Mouse (Mus musculus) CD8-positive naive resting alpha-beta T cell, adult 2 months (primary cell): ENCODE results near the gene Snap47.
A peak's percentile ranks its signal among the peaks of the same experiment; 100 is the strongest.

Experiments
- DNase-seq, 2 experiments: peaks; one replicate each; pipeline ENCODE4 v3.0.0; 2022; ENCODE audit warnings: low read depth in 2 of 2, low spot score in 2 of 2

The Snap47 gene

GRCm38 (mm10) chr11:59451086-59451485 is at the start of gene Snap47:
Gene Snap47, minus strand, starts transcription at chr11:59451186.
- DNase-seq = no peak

GRCm38 (mm10) chr11:59497747-59498146 is 46.8 kb upstream of the Snap47 start:
- DNase-seq = no peak

GRCm38 (mm10) chr11:59496672-59497310 is 45.8 kb upstream of the Snap47 start:
- DNase-seq = no peak

DNA sequence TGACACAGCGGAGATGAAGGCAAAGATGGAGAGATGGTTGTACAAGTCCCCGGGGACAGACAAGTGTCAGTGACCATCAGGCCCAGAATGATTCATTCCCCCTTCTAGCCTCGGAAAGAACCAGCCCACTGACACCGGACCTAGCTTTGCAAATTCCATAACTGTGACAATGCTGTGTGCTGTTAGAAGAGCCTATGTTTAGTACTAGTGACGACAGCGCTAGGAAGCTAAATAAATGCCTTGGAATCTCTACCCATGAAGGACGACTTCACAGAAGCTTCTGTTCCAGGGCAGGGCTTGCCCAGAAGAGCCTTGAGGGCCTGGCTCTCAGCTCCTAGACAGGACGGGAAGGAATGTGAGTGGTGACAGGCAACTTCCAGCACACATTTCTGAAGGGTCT is 35.2 kb upstream of the Snap47 start:
- DNase-seq = no peak

DNA sequence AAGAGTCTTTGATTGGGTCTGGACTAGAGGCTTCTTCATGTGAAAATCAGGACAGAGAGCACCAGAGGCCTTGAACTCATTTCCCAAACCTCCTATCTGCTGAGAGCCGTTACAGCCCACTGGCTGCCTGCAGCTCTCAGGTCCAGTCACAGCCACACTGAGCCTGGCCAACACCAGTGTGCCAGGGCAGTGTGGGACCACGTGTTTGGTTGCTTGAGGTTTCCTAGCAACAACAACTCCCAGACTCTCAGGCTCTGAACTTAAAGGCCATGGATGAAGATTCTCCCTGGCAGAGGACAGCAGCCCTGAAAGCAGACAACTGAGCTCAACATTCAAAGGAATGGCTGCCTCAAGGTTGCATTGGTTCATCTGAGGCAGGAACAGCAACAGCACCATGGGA is 34.7 kb upstream of the Snap47 start:
- DNase-seq = no peak

- DNase-seq = peak in 1 of 2 experiments; percentile 45
Measured at GRCm38 (mm10) chr11:59483212-59483611, 32.2 kb upstream of the Snap47 start.

DNA sequence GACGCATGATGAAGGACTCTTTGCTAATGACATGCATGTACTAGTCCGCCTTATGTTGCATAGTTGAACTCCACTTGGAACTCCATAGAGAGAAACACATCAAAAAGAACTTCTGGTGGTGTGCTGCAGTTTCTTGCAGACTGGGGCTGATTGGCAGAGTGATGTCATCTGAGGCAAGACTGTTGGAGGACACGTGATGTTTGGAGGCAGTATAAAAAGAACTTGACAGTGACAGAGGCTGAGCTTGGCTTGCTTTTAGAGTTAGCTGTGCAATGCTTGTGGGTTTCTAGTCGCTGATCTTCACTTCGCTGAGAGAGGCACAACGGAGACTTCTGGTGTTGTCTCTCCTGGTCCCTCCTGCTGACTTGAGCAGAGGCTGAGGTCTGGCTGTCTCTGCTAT is 26.3 kb upstream of the Snap47 start:
- DNase-seq = no peak

GRCm38 (mm10) chr11:59472326-59472677 is 21.3 kb upstream of the Snap47 start, which contains the start of gene Zfp867:
Gene Zfp867, minus strand, starts transcription at chr11:59472474.
- peak; percentile 52 to 81 for DNase-seq

DNA sequence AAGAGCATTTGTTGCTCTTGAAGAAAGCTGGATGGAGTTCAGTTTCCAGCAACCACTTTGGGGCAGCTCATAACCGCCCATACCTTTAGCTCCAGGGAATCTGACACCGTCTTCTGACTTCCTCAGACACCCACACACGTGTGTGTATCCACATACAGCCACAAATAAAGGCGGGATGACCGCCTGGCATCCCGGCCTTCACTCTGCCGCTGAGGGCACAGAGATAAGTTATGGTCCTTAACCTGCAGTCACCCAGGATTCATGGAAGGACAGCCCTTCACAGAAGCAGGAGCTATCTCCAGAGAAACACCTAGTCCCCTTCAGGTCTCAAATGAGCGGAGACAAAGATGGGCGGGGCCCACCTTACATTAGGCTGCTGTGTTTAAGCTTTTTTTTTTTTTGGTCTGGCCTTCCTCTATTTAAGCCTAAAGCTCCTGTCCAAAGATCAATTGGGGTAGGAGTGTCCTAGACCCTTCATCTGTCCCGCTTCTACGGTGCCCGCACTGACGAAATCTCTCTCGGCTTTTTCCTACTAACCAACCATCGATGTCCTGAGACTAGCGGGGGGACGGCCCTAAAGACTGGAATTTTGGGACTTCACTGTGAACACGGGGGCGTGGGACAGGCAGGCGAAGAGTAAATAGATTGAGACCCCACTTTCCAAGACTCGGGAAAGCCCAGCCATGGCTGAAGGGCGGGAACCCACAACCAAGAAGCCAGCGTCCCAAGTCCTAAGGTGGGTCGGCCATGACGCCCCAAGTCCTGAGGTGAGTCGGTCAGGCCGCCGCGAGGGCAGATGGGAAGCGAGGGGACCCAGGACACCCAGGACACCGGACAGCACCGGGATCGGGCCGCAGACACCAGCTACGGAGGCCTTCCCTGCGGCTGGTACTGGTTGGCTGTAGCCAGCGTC is 20.7 kb upstream of the Snap47 start:
- DNase-seq = no peak

DNA sequence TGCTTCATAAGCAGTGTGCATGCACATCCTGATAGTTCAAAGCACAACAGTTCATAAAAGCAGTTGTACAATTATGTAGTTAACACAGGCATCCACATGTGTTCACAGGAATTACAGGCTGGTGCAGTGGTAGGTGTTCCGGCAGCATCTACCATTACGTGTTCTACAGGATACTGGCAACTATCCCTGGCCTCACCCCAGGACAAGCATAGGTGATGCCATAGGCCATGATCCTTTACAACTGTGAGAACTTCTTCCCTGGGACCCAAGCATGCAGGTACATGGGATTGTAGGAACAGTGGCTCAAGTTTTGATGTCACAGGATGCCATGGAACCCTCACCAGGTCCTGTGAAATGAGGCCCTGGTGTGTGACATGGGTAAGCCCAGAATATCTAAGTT is 9.5 kb upstream of the Snap47 start:
- no peak for DNase-seq

GRCm38 (mm10) chr11:59458973-59459372 is 8.0 kb upstream of the Snap47 start:
- DNase-seq = no peak

- no peak for DNase-seq
Measured at GRCm38 (mm10) chr11:59456891-59457290, 5.9 kb upstream of the Snap47 start.

DNA sequence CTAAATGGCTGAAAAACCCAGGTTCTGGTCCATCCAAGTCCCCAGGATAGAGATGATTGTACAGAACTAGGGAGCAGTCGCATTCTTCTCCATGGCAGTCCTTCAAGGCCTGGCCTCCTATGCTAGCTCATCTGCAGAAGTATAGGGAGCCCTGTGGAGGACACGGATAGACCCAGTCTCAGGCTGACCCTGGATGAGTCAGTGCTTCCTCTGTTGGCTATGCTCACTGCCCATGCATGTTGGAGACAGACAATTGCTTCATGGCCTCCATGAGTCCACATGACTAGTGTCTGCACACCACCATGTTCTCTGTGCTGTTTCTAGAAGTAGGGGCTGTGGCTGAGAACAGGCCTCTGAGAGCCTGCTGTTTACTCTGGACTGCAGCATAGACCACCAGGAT is 5.4 kb upstream of the Snap47 start:
- no peak for DNase-seq

DNA sequence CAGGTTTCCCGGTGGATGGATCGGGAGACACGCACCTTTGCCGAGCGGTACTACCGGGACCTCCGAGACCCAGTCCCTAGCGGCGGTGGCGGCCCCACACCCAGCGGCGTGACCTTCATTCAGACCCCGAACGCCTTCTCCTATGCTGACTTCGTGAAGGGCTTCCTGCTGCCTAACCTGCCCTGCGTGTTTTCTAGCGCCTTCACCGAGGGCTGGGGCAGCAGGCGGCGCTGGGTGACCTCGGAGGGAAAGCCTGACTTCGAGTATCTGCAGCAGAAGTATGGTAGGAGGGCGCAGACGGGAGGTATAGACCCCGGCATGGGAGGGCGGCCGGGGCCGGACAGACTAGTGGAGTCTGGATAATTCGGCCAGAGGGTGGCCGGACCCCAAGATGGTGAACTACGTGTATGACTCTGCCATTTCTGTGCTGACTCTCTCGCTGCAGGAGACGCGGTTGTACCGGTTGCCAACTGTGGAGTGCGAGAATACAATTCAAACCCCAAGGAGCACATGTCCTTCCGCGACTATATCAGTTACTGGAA is 685 bp downstream of the Snap47 start:
- peak in 1 of 2 experiments; percentile 42 for DNase-seq

DNA sequence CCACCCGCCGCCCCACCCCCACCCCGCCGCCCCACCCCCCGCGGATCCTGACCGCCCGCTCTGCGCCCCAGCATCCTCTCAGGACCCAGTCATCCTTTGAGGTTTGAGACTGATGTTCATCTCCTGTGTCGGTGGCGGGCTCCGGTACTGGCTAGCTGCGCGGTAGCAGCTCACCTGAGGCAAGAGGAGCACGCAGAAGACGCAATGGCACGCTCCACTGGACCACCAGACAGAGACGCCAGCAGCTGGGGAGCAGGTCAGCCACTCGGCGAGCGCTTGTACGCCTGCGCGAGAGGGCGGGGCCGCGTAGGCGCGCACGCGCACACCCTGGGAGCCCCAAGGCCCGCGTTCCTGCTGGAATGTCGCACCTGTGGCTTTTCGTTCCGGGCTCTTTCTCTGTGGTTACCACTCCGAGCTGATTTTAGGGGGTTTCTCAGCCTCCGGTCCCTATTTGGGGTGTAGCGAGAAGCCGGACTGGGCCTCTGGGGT is 1.2 kb downstream of the Snap47 start, which contains the start of gene Jmjd4:
Gene Jmjd4, plus strand, starts transcription at position 305 of the 489 bp plus-strand sequence.
- DNase-seq = peak; percentile 76 to 78

DNA sequence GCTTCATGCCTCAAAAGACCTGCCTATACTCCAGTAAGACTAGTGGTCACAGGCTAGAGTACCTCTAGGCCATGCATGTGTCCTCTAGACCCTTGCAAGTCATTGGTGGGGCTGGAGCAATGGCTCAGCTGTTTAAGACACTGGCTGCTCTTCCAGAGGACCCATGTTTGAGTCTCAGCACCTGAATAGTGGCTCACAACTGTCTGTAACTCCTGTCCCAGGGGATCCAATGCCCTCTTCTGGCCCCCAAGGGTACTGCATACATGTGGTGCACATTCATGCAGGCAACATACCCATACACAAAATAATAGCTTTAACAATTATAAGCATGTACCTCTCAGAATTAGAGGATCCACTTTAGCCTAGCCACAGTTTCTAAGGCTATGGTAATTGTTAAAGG is 7.9 kb downstream of the Snap47 start:
- DNase-seq = no peak

DNA sequence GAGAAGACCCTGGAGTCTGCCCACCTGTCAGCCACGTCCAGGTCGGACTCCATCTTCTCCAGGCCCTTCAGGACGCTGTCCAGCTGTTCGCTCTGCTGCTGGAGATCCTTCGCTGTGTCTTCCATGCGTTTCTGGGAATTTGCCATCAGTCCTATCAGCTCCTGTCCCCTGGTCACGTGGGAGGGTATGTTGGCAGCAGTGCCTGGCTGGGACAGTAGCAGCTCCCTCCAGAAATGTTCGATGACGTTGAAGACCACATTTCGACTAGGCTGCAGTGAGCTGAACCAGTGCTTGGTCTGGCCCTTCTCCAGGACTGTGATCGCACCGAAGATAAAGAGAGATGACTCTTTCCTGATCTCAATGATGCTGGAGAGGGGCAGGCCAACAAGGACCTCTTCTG is 13.0 kb downstream of the Snap47 start:
- DNase-seq = no peak

- no peak for DNase-seq
Measured at GRCm38 (mm10) chr11:59432261-59432660, 18.7 kb downstream of the Snap47 start.

DNA sequence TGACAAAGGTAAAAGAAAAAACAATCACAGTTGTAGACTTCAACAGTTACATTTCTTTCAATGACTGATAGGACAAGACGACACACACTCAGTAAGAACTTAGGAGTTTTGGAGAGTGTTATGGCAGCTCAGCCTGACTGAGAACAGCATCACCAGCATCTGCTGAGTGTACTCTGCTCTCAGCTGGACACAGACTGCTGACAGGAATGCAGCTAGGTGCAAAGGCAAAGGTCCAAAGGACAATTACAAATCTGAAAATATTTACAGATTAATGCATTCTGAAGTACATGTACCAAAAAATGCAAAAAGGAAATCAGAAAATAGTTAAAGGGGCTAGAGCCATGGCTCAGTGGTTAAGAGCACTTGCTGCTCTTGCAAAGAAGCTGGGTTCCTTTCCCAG is 21.0 kb downstream of the Snap47 start:
- DNase-seq = no peak

GRCm38 (mm10) chr11:59428057-59428660 is 22.8 kb downstream of the Snap47 start:
- no peak for DNase-seq

GRCm38 (mm10) chr11:59425671-59426101 is 25.3 kb downstream of the Snap47 start:
- peak; percentile 74 to 83 for DNase-seq
